Mouse (Mus musculus) embryonic facial prominence, embryonic 13.5 days (tissue): Measurements from ENCODE around the gene Pfkfb4. TPM values are rescaled to one million over a fixed set of nuclear protein-coding genes. Genes with fewer than 3 reads are reported as not detected.

Source experiments
- ATAC-seq: fragments of 200-750 bp; cut with Nextera tagmentation; 2 replicates; pipeline ENCODE4 v1.8.0; 2017; ENCODE audit warnings: low read depth; ENCODE audit not compliant: insufficient number of reproducible peaks, insufficient read depth, low FRiP score, low TSS enrichment
- H3K27ac ChIP-seq: fragments of 300-500 bp; sonication (generic); 2 replicates; pipeline ENCODE4 v1.5.1; 2015; ENCODE audit warnings: moderate library complexity, mild to moderate bottlenecking, inconsistent platforms
- H3K27me3 ChIP-seq: fragments of 300-500 bp; sonication (generic); 2 replicates; pipeline ENCODE4 v1.6.1; 2015; ENCODE audit warnings: mild to moderate bottlenecking, inconsistent platforms
- H3K36me3 ChIP-seq: fragments of 300-500 bp; sonication (generic); 2 replicates; pipeline ENCODE4 v1.6.1; 2015; ENCODE audit warnings: mild to moderate bottlenecking, inconsistent platforms
- H3K4me1 ChIP-seq: fragments of 300-500 bp; sonication (generic); 2 replicates; pipeline ENCODE4 v1.6.1; 2015; ENCODE audit warnings: inconsistent platforms
- H3K4me2 ChIP-seq: fragments of 300-500 bp; sonication (generic); 2 replicates; pipeline ENCODE4 v1.6.1; 2015; ENCODE audit warnings: moderate library complexity, mild to moderate bottlenecking, inconsistent platforms
- H3K4me3 ChIP-seq: fragments of 300-500 bp; sonication (generic); 2 replicates; pipeline ENCODE4 v1.5.1; 2015; ENCODE audit warnings: mild to moderate bottlenecking, inconsistent platforms
- H3K9ac ChIP-seq: fragments of 300-500 bp; sonication (generic); 2 replicates; pipeline ENCODE4 v1.6.1; 2015; ENCODE audit warnings: mild to moderate bottlenecking, inconsistent platforms
- H3K9me3 ChIP-seq: fragments of 300-500 bp; sonication (generic); 2 replicates; pipeline ENCODE4 v1.6.1; 2016; ENCODE audit warnings: inconsistent platforms
- WGBS: fragments of 180-500 bp; shearing (Covaris S2); methylation state at CpG from one replicate; pipeline ENCODE4 v1.1.7; 2015; ENCODE audit warnings: mixed read lengths; 5-methylcytosine and 5-hydroxymethylcytosine counted together
- polyA plus RNA-seq: library from polyadenylated mRNA; unstranded; fragments of >200 nt; fragmentation: Nextera tagmentation; extraction: Ambion mirVana; gene quantifications from 2 replicates; pipeline ENCODE4 v1.2.1, GENCODE M21; 2015

The Pfkfb4 gene
- polyA plus RNA-seq, 1 experiment from 2014 or later, result 19.0 TPM

DNA sequence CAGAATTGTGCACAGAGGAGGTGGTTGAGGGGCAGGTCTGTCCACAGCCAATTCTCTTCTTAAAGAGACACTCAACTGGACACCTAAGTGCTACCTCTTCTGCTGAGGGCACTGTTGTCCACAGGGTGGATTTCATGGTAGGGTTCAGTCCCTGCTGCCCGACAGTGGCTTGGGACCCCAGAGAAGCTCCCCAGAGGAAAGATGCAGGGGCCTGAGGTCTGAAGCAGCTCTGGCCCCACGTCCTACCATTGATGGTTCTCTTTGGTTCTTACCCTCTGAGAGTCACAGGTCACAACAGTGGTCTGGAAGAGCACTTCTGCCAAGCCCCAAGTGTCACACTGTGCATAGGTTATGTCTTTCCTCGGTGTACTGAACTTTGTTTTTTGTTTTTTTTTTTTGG lies 61.8 kb downstream of the Pfkfb4 start:
- Histone ChIP-seq H3K27me3 (no peaks in the 10 kb centered on the region), H3K4me3 (no peak overlapping the region), H3K36me3 (peaks cover 60% of the 10 kb centered on the region), H3K4me2 (no peak overlapping the region), H3K9me3 (no peaks in the 10 kb centered on the region), H3K4me1 (peaks cover 26% of the 10 kb centered on the region), H3K27ac (peak overlapping the region; percentile 60; the same call in 1 of the 2 replicates), H3K9ac (no peak overlapping the region)
- 75% methylated on average over 3 of the region's 3 CpGs for WGBS
- ATAC-seq, result no peak

DNA sequence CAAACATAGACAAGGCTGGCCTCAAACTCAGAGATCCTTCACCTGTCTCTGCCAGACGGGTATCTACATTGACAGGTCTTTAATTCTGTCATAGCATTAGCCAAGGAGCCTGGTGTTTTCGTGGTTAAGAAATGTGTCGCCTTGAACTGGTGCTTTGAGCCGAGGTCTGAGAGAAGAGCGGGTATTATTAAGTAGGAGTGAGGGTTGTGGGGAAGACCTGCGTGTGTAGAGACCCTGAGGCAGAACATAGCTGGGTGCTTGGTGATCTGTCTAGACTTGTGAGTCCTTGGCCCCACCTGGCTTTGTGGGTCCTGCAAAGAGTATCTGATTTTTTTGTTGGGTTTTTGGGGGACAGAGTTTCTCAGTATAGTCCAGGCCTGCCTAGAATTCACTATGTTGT lies 62.3 kb downstream of the Pfkfb4 start:
- ATAC-seq, result no peak
- Histone ChIP-seq H3K4me1 (peaks cover 31% of the 10 kb centered on the region), H3K27me3 (no peaks in the 10 kb centered on the region), H3K4me2 (no peak overlapping the region), H3K27ac (peak overlapping the region; percentile 48; the same call in 1 of the 2 replicates), H3K9ac (0 out of 2 replicates have a peak overlapping the region, but pooled peaks have one; percentile 11), H3K4me3 (no peak overlapping the region), H3K9me3 (no peaks in the 10 kb centered on the region), H3K36me3 (peaks cover 60% of the 10 kb centered on the region)
- WGBS, result 61% methylated on average over 6 of the region's 6 CpGs

DNA sequence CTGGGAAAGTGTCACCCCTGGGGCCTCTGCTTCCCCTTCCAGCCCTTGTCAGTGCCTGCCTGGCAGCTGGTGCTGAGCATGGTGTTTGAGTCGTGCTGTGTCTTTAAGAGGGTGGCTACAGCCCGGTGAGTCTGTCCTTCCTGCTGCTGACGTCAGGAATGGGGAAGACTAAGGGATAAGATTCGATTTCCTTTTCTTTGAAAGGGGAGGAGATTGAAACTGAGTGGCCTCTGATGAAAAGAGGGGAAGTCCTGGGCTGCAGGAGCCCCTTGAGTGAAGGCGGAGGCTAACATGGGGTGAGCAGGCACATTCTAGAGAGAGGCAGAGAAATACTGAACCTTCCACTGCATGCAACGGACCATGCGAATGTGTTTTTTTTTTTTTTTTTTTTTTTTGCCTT lies 63.1 kb downstream of the Pfkfb4 start:
- ATAC-seq, result peak; percentile 20; the same call in 1 of the 2 replicates
- peaks cover 38% of the 10 kb centered on the region for H3K4me1 ChIP-seq
- peak overlapping the region; percentile 58 for H3K9ac ChIP-seq
- H3K4me3 ChIP-seq, result peak overlapping the region; percentile 33
- peaks cover 57% of the 10 kb centered on the region for H3K36me3 ChIP-seq
- peak overlapping the region; percentile 83 for H3K27ac ChIP-seq
- no peaks in the 10 kb centered on the region for H3K27me3 ChIP-seq
- WGBS, result 4% methylated on average over 7 of the region's 7 CpGs
- peak overlapping the region; percentile 56 for H3K4me2 ChIP-seq
- no peaks in the 10 kb centered on the region for H3K9me3 ChIP-seq

DNA sequence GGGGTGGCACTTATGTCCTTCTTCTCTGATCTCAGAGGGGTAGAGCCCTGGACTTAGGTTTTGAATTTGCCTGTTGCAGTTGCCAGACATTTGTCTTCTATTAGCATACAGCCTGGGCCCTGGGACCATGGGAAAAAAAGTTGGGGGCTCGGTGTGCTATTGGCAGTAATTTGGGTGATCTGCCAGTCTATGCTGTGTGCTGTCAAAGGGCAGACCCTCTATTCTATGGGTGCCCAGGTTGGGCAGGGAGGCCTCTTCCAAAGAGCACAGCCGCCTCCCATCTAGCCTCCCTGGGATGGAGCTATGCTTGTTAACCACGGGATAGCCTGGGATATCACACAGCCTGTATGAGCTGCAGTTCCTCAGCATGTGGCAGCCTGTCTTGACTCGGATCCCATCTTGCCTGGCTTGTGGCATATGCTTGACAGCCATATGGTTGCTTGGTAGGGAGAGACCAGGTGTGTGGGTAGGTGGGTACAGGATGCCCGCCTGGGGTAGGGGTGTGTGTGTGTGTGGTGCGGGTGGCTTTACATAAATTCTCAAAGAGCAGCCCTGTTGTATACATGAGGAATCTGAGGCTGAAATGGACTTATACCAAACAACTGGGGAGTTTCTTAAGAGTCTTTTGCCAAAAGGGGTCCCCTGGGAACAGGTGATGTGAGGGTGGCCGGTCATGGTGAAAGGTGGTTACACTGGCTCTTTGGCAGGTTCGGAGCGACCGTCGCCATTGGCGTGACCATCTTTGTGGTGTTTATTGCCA lies 63.9 kb downstream of the Pfkfb4 start:
- H3K27ac ChIP-seq, result peak overlapping the region; percentile 83
- H3K4me3 ChIP-seq, result peak overlapping the region; percentile 33
- H3K36me3 ChIP-seq, result peaks cover 62% of the 10 kb centered on the region
- peaks cover 43% of the 10 kb centered on the region for H3K4me1 ChIP-seq
- H3K9ac ChIP-seq, result peak overlapping the region; percentile 58
- H3K27me3 ChIP-seq, result no peaks in the 10 kb centered on the region
- no peaks in the 10 kb centered on the region for H3K9me3 ChIP-seq
- 86% methylated on average over 12 of the region's 12 CpGs for WGBS
- H3K4me2 ChIP-seq, result peak overlapping the region; percentile 56
- no peak for ATAC-seq

DNA sequence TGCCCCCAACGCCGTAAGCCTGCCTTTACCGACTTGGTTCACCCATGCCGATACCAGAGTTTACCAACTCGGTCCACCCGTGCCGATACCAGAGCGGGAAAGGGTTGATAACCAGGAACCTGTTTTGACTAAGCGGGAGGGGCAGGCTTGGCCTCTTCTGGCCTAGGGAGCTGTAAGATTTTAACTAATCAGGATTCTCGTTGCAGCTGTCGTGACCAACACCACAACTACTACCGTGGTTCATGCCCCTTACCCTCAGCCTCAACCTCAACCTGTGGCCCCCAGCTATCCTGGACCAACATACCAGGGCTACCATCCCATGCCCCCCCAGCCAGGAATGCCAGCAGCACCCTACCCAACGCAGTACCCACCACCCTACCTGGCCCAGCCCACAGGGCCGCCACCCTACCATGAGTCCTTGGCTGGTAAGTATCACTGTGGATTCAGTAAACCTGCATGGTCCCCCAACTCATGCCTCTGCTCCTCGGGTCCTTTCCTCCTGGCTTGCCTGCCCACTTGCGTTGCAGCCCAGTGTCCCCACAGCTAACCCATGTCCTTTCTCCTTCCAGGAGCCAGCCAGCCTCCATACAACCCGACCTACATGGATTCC lies 64.6 kb downstream of the Pfkfb4 start:
- H3K4me3 ChIP-seq, result no peak overlapping the region
- 93% methylated on average over 17 of the region's 17 CpGs for WGBS
- H3K27me3 ChIP-seq, result no peaks in the 10 kb centered on the region
- peaks cover 68% of the 10 kb centered on the region for H3K36me3 ChIP-seq
- no peak for ATAC-seq
- no peaks in the 10 kb centered on the region for H3K9me3 ChIP-seq
- H3K4me1 ChIP-seq, result peaks cover 43% of the 10 kb centered on the region
- no peak overlapping the region for H3K9ac ChIP-seq
- no peak overlapping the region for H3K4me2 ChIP-seq
- H3K27ac ChIP-seq, result no peak overlapping the region

DNA sequence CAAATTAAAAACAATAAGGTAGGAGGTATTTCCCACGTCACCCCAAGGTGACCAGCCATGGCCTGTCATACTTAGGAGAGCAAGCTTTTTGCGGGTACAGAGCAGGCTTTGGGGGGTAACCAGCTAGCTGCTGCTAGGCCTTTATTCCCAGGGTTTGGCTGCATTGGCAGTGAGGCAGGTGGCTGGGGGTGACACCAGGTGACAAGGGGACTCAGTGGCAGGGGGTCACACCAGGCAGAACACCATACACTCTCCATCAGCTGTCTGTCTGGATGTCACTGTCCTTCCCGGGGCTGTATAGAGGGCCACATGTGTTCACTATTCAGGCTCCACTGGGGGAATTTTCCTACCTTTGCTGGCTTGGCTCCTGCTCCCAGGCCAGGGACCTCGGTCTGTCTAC lies 65.3 kb downstream of the Pfkfb4 start:
- WGBS, result 90% methylated on average over 4 of the region's 4 CpGs
- no peak overlapping the region for H3K9ac ChIP-seq
- peaks cover 65% of the 10 kb centered on the region for H3K36me3 ChIP-seq

DNA sequence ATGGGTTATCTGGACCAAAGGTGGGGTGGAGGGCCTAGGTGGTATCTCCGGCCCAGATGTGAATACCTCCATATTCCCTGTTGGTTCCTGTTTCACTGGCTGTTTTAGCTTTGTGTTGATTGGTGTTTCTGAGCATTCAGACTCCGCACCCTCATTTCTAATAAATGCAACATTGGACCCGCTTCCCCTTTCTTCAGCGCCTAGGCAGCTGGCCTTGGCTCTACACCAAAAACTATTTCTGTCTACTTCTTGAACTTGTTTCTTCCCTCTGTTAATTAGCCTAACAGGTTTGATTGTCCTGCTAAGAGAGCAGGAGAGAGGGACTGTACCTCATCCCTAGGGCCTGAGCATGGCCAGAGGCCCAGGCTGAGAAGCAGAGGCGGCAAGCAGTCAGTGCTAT lies 66.0 kb downstream of the Pfkfb4 start:
- Histone ChIP-seq H3K4me1 (peaks cover 43% of the 10 kb centered on the region), H3K4me2 (no peak overlapping the region; the same call in 1 of the 2 replicates), H3K4me3 (no peak overlapping the region), H3K27me3 (no peaks in the 10 kb centered on the region), H3K36me3 (peaks cover 64% of the 10 kb centered on the region), H3K9me3 (no peaks in the 10 kb centered on the region), H3K27ac (no peak overlapping the region), H3K9ac (no peak overlapping the region)
- 94% methylated on average over 5 of the region's 5 CpGs for WGBS
- ATAC-seq, result no peak

More for the DNA sequence above, 65.3 kb downstream of the Pfkfb4 start:
- ATAC-seq, result no peak
- H3K27ac ChIP-seq, result no peak overlapping the region
- no peak overlapping the region for H3K4me3 ChIP-seq
- H3K4me1 ChIP-seq, result peaks cover 43% of the 10 kb centered on the region
- H3K27me3 ChIP-seq, result no peaks in the 10 kb centered on the region
- no peaks in the 10 kb centered on the region for H3K9me3 ChIP-seq
- H3K4me2 ChIP-seq, result no peak overlapping the region

DNA sequence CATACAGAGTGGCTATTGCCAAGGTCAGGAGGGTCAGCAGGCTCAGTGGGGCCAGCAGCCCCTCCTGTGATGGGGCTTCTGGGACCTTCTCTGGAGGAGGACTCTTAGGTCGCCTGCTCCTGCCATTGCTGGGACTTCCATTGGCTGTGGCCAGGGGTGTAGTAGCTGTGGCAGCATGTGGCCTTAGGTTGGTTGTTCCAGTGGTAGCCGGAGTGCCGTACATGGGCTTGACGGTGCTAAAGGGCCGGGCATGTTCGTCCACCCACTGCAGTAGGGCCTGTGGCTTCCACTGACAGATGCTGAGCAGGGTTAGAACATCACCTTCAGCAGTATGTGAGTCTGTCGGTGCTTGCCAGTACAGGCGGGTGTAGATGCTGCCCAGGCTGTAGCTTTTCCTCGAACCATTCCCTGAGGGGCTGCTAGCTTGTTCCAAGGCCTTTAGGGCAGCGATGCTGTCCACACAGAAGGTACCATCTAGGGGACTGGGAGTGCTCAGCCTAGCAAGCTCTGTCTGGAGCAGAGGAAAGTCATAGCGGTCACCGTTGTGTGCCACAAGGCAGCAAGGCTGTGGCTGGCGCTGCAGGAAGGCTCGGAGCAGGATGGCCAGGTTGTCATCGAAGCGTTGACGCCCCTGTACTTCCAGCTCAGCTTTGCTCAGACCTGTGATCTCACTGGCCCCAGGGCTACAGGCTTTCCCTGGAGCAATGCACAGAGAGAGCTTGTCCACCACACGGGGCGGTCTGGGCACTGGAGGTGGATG lies 66.6 kb downstream of the Pfkfb4 start:
- no peak for ATAC-seq
- no peaks in the 10 kb centered on the region for H3K27me3 ChIP-seq
- 92% methylated on average over 19 of the region's 19 CpGs for WGBS
- H3K27ac ChIP-seq, result peak overlapping the region; percentile 92
- no peak overlapping the region for H3K4me3 ChIP-seq
- peaks cover 38% of the 10 kb centered on the region for H3K4me1 ChIP-seq
- H3K36me3 ChIP-seq, result peaks cover 63% of the 10 kb centered on the region
- peak overlapping the region; percentile 75 for H3K9ac ChIP-seq
- no peaks in the 10 kb centered on the region for H3K9me3 ChIP-seq
- peak overlapping the region; percentile 66 for H3K4me2 ChIP-seq

DNA sequence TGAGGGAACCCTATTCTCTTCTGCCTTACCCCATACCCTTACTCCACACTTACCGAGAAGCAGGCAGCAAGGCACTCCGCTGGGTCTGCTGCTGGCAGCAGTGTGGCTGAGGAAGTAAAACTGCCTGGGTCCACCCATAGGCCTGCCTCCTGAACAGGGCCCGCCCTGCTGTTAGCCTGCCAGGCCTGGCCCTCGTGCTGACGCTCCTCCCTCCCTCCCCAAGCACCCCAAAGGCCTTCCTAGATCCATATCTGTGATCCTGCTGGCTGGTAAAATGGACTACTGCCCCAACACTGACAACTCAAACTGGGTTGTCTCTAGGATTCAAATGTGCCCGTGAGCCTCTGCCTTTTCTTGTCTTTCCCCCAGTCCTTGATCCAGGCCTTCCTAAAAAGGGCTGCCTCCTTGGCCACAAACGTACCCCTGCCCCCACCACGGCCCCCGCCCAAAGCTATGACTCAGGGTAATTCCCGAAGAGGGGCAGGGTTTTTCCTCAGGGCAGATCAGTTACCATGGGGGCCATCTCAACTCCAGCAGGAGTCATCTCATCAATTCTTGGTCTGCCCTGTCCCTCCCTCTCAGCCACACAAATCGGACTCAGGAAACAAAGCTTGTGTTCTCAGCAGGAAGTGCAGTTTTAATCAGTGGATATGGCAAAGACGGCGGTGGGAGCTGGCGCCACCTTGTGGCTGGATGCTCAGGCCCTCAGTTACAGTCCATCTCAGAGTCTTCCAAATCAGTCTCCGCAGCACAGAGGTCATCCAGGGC lies 67.7 kb downstream of the Pfkfb4 start, which contains the start of gene Trex1:
TSS of gene Trex1 (minus strand) at position 599 of the 768 bp plus-strand sequence.
- WGBS, result 11% methylated on average over 15 of the region's 15 CpGs
- peak within 1 kb of the TSS; percentile 66 for H3K4me2 ChIP-seq
- H3K9me3 ChIP-seq, result no peaks in the 10 kb centered on the region
- H3K36me3 ChIP-seq, result peaks cover 73% of the 10 kb centered on the region
- H3K27me3 ChIP-seq, result no peaks in the 10 kb centered on the region
- peak within 1 kb of the TSS; percentile 75 for H3K9ac ChIP-seq
- peak within 1 kb of the TSS; percentile 40 for H3K4me3 ChIP-seq
- peak; percentile 74 for ATAC-seq
- H3K4me1 ChIP-seq, result peaks cover 34% of the 10 kb centered on the region
- peak within 1 kb of the TSS; percentile 92 for H3K27ac ChIP-seq

DNA sequence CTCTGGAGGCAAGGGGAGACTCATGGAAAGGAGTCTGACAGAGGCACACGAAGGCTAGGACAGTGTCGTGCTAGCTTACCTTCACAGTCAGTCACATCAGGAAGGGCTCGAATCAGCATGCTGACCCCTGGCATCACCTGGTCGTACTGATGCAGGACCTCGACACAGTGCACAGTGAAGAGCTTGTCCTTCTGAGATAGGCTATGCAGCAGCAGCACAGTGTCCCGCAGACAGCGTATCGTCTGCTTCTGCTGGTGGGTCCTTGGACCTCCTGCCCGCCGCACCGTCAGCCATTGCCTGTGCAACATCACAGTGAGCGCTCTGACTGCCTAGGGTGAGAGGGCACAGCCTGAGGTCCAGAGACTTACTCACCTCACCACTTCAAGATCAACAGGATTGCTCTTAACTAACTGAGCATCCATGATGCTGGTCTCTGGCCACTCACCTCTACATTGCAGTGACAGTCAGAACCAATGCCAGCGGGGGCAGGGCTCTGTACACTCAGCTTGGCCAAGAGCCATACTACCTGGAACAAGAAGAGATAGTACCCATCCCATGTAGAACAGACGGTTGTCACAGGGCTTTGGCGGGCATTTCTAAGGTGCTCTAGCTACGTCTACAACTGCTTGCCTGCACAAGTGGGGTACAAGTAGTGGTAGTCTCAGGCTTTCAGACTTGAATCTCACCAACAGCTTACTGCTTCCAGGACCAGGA lies 68.8 kb downstream of the Pfkfb4 start:
- peak overlapping the region; percentile 92; the same call in 1 of the 2 replicates for H3K27ac ChIP-seq
- 88% methylated on average over 16 of the region's 16 CpGs for WGBS
- H3K9ac ChIP-seq, result peak overlapping the region; percentile 75; the same call in 1 of the 2 replicates

More for the DNA sequence above, 68.8 kb downstream of the Pfkfb4 start:
- H3K4me3 ChIP-seq, result no peak overlapping the region
- no peaks in the 10 kb centered on the region for H3K9me3 ChIP-seq
- H3K27me3 ChIP-seq, result no peaks in the 10 kb centered on the region
- peaks cover 84% of the 10 kb centered on the region for H3K36me3 ChIP-seq
- ATAC-seq, result no peak
- peaks cover 23% of the 10 kb centered on the region for H3K4me1 ChIP-seq
- H3K4me2 ChIP-seq, result no peak overlapping the region
